Mouse (Mus musculus): ENCODE measurements around the gene Cyp1b1.

GRCm38 (mm10) chr17:79663393-79664105 is 51.3 kb downstream of the Cyp1b1 start:
- TF ChIP-seq CTCF (IDR thresholded peaks at IDR 0.05; ENCODE audit: extremely low read depth, insufficient read length, insufficient replicate concordance, low read depth, low read length) = no peak
- TF ChIP-seq POLR2A (IDR thresholded peaks at IDR 0.05; ENCODE audit: low read depth, low read length) = no peak

Data from small intestine, adult 2 months (tissue).